Mouse (Mus musculus) left cerebral cortex, postnatal 10 days (tissue): ENCODE results near the gene Rbpj. TPM values are rescaled to one million over a fixed set of nuclear protein-coding genes. Genes with fewer than 3 reads are reported as not detected.

Experiments used
- DNase-seq, 2 experiments: peaks; one replicate each; pipeline ENCODE4 v3.0.0; 2021 to 2022; ENCODE audit warnings: low spot score in 2 of 2, mixed read lengths in 1 of 2; ENCODE audit errors: extremely low spot score in 1 of 2
- intact Hi-C: fragments of 180-260 bp; cut with DNase I; formaldehyde crosslinking; loops from one replicate; pipeline ENCODE4 v1.15.1; 2025
- total RNA-seq, 2 experiments: library from RNA; stranded (reverse); gene quantifications; 2 replicates each; pipeline ENCODE4 v1.2.3; 2021

Gene Rbpj
- total RNA-seq, 2 experiments from 2014 or later = 23.3 to 24.6 TPM

DNA sequence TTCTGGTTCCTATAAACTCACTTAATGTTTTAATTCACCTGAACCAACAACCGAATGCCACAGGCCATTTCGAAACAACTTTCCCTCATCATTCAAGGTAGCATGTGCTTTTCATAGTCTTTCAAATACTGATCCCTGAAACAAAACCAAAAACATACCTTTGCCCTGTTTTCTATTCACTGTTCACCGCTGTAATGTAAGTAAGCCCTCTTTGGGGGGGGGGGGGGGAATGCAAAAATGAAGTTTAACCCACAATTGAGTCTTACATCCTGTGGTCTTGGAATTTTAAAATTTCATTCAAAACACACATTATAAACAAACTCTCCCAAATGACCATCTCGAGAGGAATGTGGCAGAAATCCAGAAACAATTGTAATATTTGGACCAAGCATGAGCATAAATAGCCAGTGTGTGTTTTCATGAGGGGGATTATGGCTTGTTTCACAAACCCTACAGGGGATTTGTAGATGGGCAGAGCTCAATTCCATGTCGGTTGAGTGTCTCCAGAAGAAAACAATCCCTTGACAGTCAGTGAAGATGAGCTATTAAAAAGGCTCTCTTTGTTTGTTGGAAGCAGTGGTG, 99.4 kb downstream of the Rbpj start:
- intact Hi-C loops = no loop called here
- DNase-seq = no peak

DNA sequence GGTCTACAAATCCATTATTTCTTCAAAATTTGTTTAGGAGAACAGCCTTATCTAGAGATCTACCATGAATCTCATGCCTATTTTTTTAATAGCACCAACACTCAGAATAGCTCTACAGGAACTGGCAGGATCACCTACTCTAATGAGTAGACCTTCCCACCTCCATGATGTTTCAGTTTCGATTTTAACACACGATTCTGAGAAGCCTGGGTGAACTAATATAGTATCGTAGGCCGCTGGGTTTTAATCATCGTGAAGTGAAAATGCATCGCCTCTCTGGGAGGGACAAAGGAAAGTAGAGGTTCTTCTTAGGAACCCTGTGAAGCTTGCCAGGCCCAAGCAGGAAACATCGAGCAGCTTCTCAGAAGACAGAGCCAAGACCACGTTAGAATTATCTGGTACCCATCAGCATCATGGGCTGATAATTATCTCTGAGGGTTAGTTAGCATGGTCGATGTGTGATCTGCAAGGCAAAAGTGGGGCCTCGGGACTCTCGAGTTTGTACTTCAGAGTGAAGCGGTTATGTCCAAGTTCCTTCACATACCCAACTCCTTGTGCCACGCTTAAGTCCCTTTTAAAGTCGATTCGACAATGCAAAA, 100.6 kb downstream of the Rbpj start:
- DNase-seq = no peak
- intact Hi-C loops = no loop called here

DNA sequence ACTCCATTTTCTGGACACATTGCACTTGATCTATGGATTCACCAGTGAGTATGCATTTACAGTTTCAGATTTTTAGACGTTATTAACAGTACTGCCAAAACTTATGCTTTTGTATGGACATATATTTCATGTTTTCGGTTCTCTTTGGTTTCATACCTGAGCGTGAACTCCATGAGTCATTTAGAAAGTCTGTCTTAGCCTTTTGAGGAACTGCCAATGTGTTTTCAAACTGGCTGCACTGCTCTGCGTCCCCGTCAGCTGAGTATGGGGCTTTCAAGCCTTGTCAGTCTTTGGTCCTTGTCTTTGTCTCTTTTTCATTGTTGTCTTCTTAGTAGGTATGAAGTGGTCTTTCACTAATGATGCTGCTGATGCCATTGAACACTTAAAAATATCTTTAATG, 106.5 kb downstream of the Rbpj start:
- DNase-seq = no peak
- intact Hi-C loops = no loop called here

DNA sequence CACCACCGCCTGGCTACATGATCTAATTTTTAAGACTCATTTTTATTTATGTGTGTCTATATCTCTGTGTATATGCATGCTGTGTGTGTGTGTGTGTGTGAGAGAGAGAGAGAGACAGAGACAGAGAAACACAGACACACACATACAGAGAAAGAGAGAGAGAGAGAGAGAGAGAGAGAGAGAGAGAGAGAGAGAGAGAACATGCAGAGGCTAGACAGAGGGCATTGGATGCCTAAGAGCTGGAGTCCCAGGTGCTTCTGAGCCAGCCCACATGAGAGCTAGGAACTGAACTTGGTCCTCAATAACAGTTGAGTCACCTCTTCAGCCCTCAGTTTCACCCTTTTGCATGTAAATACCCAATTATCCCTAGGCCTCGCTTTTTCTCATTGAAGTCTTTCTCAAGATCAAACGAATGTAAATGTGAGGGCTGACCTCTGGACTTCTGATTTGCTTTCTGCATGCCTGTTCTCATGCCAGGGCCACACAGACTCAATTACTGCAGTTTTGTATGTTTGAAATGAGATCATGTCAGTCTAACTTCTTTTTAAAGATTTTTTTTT, 109.0 kb downstream of the Rbpj start:
- intact Hi-C loops = no loop called here
- no peak for DNase-seq

DNA sequence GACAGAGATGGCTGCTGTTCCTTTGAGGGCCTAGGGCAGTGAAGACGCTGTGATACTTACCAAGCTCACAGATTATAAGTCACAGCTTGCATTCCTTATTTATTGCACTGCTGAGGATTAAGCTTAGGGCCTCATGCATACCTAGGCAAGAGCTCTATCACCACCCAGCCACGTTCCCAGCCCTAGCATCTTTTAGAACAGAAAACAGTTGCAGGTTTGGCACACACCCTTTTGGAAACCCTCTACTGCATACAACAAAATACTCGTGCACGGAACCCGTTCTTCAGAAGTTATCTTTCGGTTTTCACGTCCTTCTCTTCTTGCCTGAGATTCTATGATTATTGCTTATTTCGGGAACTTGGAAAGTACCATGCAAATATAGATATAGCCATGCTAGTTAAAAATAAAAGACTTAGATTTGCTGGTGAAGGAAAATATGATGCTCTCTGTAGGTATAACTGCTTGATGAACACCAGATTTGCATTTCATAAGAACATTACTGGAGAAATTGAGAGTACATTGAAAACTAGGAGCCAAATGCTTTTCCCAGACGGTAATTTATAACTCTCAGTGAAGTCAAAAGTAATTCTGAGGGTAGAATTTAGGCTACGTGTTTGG, 111.4 kb downstream of the Rbpj start:
- no peak for DNase-seq
- intact Hi-C loops = no loop called here

DNA sequence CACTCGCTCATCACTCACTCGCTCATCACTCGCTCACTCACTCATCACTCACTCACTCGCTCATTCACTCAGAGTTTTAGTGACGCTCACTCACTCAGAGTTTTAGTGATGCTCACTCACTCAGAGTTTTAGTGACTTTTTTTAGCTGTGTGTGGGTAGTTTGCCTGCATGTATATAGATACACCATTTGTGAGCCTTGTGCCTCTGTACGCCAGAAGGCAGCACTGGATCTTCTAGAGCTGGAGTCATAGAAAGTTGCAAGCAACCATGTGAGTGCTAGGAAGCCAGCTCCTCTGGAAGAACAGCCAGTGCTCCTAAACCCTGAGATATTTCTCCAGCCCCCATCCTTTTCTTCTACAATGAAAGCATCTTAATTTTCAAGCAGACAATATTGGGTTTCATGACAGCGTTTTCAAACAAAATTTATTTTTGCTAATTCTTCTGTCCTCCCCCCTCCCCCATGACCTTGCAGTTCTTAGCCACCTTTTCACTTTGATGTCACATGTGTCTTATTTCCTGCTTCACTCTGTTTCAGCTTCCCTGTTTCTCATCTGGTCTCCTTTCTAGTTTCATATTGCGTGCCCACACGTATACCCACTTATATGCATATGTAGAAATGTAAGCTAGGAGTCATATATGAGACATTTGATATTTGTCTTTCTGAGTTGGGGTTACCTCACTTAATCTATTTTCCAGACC, 118.3 kb downstream of the Rbpj start:
- no peak for DNase-seq
- intact Hi-C loops = no loop called here

DNA sequence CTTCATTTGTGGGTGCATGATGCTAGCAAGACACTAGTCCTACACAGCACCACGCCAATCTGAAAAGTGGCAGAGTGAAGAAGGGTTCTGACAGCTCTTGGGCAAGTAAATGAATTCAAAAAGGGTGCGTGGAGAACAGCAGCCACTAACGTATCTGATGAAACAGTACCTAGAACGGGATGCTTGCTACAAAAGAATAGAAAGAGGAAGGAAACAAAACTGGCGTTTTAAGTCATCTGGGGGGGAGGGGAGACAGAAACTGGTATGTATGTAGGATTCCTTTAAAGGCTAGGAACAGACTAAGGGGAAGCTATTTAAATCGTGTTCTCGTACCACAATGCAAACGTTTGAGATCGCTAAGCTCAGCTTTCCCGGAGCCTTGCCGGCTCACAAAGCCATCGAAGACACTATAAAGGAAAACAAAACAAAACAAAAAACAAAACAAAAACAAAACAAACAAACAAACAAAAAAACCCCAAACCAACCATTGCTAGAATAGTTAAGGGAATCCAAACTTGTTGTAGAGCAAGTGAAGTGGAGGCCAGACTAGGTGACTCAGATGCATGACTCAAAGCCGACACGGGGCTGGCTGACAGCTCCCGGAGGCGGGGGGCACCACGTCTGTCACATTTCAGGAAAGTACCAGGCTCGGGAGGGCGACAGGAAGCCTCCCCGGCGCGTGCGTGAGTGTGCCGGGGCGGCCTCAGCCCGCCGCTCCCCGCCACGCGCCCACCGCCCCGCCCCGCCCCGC, 122.6 kb downstream of the Rbpj start:
- DNase-seq = peak in 1 of 2 experiments; percentile 38
- intact Hi-C loops = no loop called here

DNA sequence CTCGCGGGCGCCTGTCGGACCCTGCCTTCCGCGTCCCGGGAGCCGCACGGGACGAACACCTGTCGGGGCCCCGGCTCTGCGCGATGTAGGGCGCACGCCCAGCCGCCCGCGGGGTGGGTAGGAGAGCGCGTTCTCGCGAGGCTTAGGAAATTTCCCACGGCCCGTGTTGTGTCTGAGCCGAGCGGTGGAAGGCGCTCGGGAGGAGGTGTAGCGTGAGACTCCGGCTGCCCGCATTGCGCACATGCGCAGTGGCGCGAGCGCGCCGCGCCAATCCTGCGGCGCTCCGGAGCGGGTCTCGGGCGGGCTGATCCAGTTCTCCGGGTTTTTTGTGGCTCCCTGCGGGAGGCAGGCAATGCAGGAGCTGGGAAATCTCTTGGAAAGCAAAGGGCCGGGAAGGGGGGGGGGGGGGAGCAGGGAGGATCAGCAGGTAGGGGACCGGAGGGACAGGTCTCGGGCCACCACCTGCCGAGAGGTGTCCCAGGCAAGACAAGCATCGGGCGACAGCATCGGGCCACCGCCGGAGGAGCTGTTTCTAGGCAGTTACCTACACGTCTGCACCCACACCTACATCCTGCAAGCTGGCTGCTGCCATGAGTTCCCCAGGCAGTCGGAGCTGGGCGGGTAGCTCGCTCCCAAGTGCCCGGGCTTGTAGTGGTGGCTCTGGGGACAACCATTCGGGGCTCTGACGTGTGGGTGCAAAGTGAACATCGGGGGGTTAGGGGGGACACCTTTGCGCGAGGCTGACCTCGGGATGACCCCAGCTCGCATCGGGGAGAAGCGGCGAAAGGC, 123.4 kb downstream of the Rbpj start:
- intact Hi-C loops = no loop called here
- DNase-seq = peak; percentile 94 to 98

DNA sequence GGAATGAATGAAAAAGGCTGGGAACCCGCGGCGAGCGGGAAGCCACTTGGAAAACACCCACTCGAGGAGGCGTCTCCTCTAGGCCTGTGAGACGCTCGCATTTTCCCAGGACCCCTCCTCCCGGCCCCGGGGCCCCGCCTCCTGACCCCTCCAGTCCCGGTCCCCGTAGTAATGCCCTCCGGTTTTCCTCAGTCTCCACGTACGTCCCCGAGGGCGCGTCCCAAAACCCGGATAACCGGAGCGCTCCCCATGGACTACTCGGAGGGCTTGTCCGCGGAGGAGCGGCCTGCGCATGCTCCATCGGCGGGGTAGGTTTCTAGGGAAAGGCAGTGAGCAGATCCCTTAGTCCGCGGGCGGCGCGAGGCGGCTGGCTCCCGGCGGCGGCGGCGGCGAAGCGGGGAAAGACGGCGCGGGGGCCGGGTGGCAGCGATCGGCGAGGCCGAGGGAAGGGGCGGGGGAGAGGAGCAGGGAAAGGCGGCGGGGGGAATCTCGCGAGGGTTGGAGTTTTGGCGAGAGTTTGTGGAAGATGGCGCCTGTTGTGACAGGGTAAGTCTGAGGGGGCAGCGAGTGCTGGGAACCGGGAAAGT, 124.3 kb downstream of the Rbpj start:
- peak; percentile 99 for DNase-seq
- intact Hi-C loops = loop anchor here (2.0 to 5.0 kb wide), 2 partner anchors 225 to 318 kb away; no protein-coding TSS in a partner anchor

DNA sequence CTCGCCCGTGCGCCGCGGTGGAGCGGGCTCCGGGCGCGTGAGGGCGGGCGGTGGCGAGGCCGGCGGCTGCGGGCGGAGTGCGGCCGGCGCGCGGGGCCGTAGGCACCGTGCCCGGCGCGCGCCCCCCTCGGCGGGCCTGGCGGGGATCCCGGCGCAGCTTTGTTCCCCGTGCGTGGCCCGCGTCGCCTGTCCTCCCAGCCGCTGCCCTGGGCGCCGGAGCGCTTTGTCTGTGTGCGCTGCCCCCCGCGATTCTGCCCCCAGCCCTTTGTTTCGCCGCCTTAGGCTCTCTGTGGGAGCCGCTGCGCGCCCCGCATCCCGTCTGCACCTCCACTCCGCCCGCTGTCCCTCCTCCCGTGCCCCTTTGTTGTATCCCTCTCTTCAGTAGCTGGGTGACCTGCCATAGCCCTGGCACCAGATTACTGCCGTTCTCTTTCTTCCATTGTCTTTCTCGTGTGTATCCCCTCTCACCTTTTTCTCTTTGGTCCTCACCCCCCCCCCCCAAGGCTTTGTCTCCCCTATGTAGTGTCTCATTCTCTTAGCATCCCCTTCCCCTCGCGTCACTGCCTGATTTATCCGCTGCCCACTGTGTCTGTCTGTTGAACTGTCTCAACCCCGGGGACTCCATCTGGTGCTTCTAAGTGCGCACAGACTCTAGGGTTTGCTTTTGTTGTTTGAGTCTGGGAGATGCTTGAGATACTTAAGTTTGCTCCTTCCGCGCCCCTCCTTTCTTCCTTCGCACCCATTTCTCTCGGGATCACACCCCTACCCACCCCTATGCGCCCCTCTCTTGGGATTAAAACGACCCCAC, 125.1 kb downstream of the Rbpj start:
- DNase-seq = peak in 1 of 2 experiments; percentile 65
- intact Hi-C loops = loop anchor here (2.0 to 5.0 kb wide), 2 partner anchors 226 to 319 kb away; no protein-coding TSS in a partner anchor

DNA sequence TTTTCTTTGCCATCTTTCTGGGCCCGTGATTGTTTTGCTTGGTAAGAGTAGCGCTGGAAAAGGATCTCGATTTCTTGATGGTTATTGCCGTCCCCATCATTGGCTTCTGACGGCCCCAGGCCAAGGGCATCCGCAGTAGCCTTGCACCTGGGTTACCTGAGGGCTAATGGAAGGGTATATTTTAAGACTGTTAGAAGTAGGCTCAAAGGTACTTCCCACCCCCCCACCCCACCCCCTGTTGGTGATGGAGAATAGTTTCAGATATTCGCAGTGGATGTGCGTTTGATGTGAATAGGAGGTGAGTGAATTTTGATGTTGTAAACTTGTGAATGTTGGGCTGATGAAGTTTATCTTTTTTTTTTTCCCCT, 125.7 kb downstream of the Rbpj start:
- intact Hi-C loops = loop anchor here (2.0 to 5.0 kb wide), 2 partner anchors 227 to 319 kb away; no protein-coding TSS in a partner anchor
- DNase-seq = no peak

DNA sequence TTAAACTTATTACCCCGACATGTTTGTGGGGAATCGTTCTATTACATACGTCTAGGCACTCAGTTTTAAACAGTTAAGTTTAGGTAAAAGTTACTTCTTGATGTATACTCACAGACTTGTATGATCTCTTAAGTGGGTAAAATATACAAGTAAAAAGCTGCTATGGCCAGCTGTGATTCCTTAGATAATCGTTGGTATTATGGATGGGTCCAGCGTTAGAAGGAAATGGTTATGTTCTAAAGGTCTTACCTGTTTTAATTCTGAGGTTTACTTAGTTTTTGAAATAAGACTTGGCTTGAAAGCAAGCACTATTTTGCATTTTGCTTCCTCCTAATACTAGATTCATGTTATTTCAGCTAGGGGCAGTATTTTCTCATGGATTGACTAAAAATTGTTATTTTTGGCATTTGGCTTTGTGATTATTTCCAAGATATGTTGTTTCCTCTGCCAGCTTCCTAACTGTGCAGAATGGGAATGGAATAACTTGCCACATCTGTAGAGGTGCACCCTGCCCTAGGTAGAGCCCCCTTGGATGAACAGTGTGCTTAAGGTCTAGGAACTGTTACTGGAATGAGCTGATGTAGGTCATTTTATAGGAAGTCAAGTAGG, 127.2 kb downstream of the Rbpj start:
- no peak for DNase-seq
- intact Hi-C loops = loop anchor here (5.0 kb wide), 1 partner anchor 321 kb away; no protein-coding TSS in a partner anchor

DNA sequence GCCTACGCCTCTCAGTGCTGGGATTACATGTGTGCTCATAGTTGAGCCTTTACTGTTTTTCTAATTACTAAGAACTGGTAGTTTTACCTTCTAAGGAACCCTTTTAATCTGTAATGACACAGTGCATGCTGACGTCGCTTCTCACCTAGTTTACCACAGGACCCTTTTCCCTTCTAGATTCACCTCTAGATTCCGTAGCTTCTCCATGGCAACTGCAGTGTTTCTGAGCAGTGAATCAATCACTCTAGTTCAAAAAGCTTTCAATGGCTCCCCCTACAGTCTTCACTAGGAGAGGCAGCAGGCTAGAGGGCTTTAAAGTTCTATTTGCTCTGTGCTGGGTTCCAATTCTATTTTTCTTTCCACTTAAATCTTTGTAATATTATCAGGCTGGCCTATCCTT, 128.3 kb downstream of the Rbpj start:
- intact Hi-C loops = loop anchor here (5.0 kb wide), 1 partner anchor 322 kb away; no protein-coding TSS in a partner anchor
- DNase-seq = no peak

DNA sequence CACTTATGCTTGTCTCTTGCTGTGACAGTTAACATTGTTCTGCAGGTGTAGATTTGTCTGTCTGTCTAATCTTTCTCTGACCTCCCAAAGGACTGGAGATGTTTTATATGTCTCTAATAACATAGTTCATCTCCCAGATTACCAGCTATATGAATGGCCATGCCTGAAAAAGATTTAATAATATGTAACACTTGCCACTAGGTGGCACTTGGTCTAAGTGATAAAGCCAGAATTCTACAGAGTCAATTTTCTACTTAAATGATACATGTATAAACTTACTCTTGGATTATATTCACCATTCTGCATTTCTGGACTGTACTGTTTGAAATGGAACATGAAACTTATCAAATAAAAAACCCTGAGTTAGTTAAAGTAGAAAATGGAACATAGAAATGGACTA, 132.6 kb downstream of the Rbpj start:
- intact Hi-C loops = loop anchor here (5.0 kb wide), 1 partner anchor 39 kb away; no protein-coding TSS in a partner anchor
- DNase-seq = no peak

DNA sequence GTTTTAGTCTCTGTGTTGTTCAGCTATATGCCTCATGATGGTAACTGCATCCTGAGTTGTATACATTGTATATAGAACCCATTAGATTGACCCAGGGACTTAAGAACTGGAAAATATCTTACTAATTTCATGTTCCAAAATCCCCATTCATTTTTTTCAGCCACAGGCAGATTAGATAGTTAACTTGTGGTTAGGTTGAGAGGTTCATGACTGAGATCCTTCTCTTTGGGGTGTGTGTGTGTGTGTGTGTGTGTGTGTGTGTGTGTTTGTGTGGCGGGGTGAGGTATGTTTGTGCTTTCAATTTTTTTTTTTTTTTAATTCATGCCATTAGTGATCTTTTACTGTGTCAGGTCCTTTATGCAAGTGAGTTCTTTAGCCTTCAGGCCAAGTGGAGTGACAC, 133.2 kb downstream of the Rbpj start:
- intact Hi-C loops = loop anchor here (5.0 kb wide), 1 partner anchor 38 kb away; no protein-coding TSS in a partner anchor

DNA sequence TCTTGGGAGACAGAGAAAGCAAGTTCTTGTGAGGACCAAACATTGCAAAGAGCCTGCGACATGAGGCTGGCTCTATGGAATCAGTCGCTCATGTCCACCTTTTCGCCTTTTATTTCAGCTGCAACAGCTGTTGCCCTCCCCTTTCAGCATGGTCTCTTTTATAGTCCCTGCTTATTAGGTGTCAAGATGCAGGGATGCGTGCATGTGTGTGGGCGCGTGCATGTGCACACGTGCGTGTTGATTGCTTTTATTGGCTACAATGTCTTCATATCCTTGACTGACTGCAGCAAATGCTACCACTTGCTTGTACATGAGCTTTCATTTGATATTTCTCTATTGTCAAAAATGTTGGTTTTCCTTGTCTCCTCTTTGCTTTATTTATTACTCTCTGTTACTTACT, 136.2 kb downstream of the Rbpj start:
- intact Hi-C loops = no loop called here
- no peak for DNase-seq

More for the DNA sequence above, 133.2 kb downstream of the Rbpj start:
- DNase-seq = no peak
